Mouse (Mus musculus) adrenal gland, postnatal 10 days (tissue): Measurements from ENCODE around the gene Trim10. TPM values are rescaled to one million over a fixed set of nuclear protein-coding genes. Genes with fewer than 3 reads are reported as not detected.
A peak's percentile ranks its signal among the peaks of the same experiment; 100 is the strongest.
"Not testable (repeated sequence)": the region's sequence is repeated elsewhere in the genome, so short reads cannot be mapped to it uniquely, and the experiment has no call there.

Experiments used
- DNase-seq: peaks from one replicate; pipeline ENCODE4 v3.0.0; 2021; ENCODE audit warnings: mixed read lengths
- total RNA-seq, 2 experiments: library from RNA; stranded (reverse); gene quantifications; 2 replicates each; pipeline ENCODE4 v1.2.3; 2021

Trim10 gene
- total RNA-seq, 2 experiments from 2014 or later: 2.1 to 5.4 TPM

DNA sequence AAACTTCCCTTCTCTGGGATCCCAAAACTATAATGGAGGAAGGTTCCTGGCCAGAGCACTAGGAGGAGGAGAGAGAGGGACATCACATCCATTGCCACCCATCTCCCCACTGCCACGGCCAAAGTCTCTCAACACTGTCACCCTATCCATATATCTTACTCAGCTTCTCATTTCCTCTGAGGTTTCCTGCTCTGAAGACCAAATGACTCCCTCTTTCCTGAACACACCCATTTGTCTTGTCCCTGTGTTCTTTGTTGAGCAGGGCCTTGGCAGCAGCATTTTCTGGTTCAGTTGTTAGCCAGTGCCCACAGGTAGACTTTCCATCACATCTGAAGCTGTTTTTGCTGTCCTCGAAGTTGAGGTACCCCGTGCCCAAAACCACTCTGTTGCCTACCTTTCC lies 11.2 kb upstream of the Trim10 start:
- DNase-seq: no peak

- DNase-seq: no peak
Measured at GRCm38 (mm10) chr17:36861680-36862079, 7.7 kb upstream of the Trim10 start.

DNA sequence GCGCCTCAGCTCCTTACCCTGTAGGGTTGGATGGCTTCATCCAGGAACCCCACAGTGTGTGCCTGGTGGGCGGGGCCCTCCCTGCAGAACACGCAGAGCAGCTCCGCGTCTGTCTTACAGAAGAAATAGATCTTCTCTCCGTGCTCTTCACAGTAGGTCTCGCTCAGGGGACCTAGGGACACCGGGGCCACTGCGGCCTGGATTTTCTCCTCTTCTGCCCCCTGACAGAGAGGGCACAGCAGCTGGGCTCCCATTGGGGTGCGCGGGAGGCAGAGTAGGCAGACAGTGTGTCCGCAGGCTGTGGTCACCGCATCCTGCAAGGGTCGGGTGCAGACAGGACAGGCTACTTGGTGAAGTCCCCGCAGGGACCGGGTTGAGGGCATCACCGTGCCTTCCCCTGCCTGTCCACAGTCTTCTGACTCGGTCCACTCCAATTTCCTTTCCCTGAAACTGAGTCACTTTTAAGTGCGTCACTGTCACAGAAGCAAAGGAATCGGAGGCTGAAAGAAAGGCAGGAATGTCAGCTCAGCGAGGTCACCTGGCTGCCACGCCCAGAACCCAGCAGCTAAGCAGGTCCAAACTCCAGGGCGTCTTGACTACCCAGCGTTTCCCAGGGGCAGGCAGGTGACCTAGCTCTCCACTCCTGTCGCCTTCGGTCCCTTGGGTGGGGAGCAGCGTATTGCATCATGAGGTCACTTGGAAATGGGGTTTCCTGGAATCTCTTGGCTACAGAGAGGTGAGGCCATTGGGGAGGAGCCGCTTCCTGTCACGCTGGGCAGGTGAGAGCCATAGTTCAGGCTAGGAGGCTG lies 2.5 kb upstream of the Trim10 start, which contains the start of gene Trim15:
Trim15 (minus strand) TSS at position 492 of the 809 bp plus-strand sequence.
- DNase-seq: no peak

- DNase-seq: no peak
Measured at GRCm38 (mm10) chr17:36868836-36869235, 538 bp upstream of the Trim10 start.

DNA sequence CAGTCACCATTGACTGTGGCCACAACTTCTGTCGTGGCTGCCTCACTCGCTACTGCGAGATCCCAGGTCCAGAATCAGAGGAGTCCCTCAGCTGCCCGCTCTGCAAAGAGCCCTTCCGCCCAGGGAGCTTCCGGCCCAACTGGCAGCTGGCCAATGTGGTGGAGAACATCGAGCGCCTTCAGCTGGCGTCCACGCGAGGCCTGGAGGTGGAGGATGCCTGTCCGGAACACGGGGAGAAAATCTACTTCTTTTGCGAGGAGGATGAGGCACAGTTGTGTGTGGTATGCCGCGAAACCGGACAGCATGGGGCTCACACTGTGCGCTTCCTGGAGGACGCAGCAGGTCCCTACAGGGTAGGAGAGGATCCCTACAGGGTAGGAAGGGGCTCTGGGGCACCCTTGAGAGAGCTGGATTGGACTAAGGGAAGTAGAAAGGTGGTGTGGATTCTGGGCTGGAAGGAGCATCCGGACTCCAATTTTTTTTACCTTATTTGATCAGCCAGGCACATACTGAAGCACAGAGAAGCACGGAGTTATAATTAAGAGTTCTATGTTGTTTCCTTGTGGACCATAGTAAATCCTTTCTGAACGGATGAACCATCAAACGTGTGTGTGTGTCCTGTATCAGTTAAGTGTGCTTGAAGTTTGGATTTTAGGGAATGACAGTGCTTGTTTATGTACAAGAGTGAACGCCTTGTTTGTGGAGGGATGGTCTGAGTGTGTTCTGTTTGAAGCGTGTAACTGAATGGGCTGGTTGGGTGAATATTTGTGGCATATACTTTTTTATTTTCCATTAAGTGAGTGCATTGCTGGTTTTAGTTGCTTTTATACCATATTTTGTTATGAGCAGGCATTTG lies 809 bp downstream of the Trim10 start:
- DNase-seq: peak; percentile 31

DNA sequence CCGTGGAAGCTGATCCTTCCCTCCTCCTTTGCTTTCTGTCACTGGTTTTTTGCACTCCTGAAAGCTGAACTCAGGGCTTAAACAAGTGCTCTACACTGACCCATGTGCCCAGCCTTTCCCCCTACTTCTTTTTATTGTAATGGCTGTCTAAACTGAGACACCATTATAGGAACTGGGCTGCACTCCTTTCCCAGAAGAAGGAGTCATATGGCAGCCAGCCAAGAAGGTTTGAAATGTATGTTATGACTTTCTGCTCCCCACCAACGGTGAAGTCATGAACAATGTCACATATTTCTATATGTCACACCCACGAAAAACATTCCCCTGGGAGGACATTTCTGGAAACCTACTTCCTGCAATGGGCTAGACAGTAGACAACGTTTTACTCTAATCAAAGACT lies 5.3 kb downstream of the Trim10 start:
- no peak for DNase-seq

- DNase-seq: no peak
Measured at GRCm38 (mm10) chr17:36883350-36883749, 14.0 kb downstream of the Trim10 start.

GRCm38 (mm10) chr17:36885132-36885790 lies 15.9 kb downstream of the Trim10 start:
- DNase-seq: no peak

DNA sequence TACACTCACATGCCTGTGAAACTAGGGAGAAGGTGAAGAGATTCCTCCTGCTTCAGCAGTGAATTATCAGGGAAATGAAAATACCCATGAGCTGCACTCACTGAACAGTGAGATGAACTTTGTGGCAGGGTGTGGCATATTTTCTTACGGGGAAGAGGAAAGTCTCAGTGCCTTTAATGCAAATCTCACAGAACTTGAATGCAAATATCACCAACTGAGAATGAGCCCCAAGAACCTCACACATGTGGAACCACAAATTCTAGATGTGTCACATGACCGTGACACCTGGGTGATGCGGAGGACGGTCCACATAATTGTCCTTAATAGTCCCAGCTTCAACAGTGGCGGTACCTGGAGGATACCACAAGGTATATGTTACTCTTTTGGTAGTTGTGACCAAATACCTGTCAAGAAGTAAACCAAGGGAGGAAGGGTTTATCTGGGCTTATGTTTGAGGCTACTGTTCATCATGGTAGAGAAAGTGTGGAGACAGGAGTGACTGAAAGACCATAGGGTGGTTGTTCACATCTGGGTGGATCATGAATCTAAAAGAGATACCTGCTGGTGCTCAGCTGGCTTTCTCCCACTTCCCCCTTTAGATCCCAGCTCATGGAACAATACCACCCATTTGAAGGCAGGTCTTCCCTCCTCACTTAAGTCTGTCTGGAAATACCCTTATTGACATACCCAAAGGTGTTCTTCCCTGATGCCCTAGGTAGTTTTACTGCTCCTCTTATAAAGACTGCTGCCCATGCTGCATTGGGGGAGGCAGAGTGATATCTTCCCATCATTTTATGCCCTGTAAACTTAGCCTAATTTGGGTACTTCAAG lies 20.9 kb downstream of the Trim10 start, which contains the start of gene Trim40:
Trim40 (minus strand) TSS at position 51 of the 831 bp plus-strand sequence.
- DNase-seq: no peak

GRCm38 (mm10) chr17:36891496-36891895 lies 22.1 kb downstream of the Trim10 start:
- not testable (repeated sequence) for DNase-seq

- DNase-seq: peak; percentile 58
Measured at GRCm38 (mm10) chr17:36892362-36892761, 23.0 kb downstream of the Trim10 start.

GRCm38 (mm10) chr17:36893387-36893786 lies 24.0 kb downstream of the Trim10 start:
- DNase-seq: no peak

- DNase-seq: peak; percentile 59
Measured at GRCm38 (mm10) chr17:36896583-36896982, 27.2 kb downstream of the Trim10 start.

GRCm38 (mm10) chr17:36897065-36897464 lies 27.7 kb downstream of the Trim10 start:
- no peak for DNase-seq

GRCm38 (mm10) chr17:36897552-36898205 lies 28.3 kb downstream of the Trim10 start, which contains the start of gene Trim31:
Gene Trim31 (plus strand): TSS chr17:36898118.
- no peak for DNase-seq

GRCm38 (mm10) chr17:36899376-36899775 lies 30.0 kb downstream of the Trim10 start:
- no peak for DNase-seq

- no peak for DNase-seq
Measured at GRCm38 (mm10) chr17:36900001-36900400, 30.6 kb downstream of the Trim10 start.

DNA sequence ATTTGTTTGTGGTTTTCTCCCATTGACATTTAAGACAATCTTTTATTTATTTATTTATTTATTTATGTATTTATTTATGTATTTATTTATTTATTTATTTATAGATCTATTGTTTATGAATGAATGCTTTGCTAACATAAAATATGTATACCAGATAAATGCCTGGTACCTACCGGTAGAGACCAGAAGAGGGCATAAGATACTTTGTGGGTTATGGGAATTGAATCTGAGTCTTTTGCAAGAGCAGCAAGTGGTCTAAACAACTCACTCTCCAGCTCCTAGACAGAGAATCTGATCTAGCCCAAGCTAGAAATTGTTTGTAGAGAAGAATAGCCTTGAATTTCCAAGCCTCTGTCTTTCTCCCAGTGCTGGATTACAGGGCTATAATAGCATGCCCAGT lies 31.3 kb downstream of the Trim10 start:
- DNase-seq: no peak

GRCm38 (mm10) chr17:36903651-36904050 lies 34.3 kb downstream of the Trim10 start:
- no peak for DNase-seq

GRCm38 (mm10) chr17:36908235-36908634 lies 38.9 kb downstream of the Trim10 start:
- DNase-seq: no peak

DNA sequence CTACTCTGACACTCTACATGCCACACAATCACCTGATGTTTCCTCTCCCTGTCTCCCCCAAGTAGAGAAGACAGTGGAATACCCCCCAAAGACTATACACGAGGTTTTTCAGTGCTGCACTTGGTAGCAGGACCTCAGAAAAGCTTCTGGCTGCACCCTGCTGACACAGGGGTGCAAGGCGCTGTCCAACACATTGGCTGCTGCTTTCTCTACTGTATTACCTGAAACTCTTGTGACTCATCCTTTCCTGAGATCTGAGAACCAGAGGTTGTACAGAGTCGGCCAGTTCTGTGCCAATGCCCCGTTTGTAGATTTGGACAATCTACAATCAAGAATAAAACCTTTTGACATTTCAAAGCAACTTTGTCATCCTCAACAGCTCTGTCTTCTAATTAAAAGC lies 40.4 kb downstream of the Trim10 start:
- DNase-seq: no peak
